ENCODE assay signal across 11 mouse cellular contexts in genomic region chr6:100156163-100156562, GRCm38 (mm10).
DNase-seq lines count a peak whose midpoint lies in the region; ATAC-seq and TF ChIP-seq lines count a peak whose summit lies in the region.
"Had no signal": no experiment of that assay in that cellular context is flagged by ENCODE, and none has a peak within 500 bp of the region (broad histone marks: within the 10 kb centered on the region; RNA-seq: fewer than 3 reads in every experiment).

No protein-coding gene starts in this region.

- no peaks in the 10 kb centered on the region for H3K9me3 ChIP-seq in lung, embryonic 14.5 days (ENCODE audit: low read depth, low read length)
- no peaks in the 10 kb centered on the region for H3K9me3 ChIP-seq in forebrain, embryonic 13.5 days (replicated peaks)
- no peaks in the 10 kb centered on the region for H3K9me3 ChIP-seq in midbrain, embryonic 14.5 days (ENCODE audit: control insufficient read depth, low read length)

- no peak overlapping the region for H3K4me3 ChIP-seq in lung, embryonic 14.5 days (ENCODE audit: low read depth, low read length)
- H3K4me3 ChIP-seq in forebrain, embryonic 13.5 days = no peak overlapping the region
- H3K4me3 ChIP-seq in midbrain, embryonic 14.5 days (replicated peaks; ENCODE audit: low read depth, low read length) = no peak overlapping the region
- H3K4me3 ChIP-seq: myocyte had no signal

- no peak for DNase-seq in lung, embryonic 14.5 days
- no peak for DNase-seq in lung, postnatal 25 days (ENCODE audit: low spot score)
- DNase-seq in R1 (ENCODE audit: low read depth, low spot score) = peak; percentile 38
- DNase-seq in midbrain, embryonic 14.5 days = no peak
- DNase-seq in T-cell, adult 2 months (ENCODE audit: low spot score) = no peak
- DNase-seq: cerebellum, adult 11 months; embryo, embryonic 11 days had no signal

- H3K4me2 ChIP-seq in lung, embryonic 14.5 days = peak overlapping the region; percentile 10; the same call in 1 of the 2 replicates
- no peak overlapping the region for H3K4me2 ChIP-seq in forebrain, embryonic 13.5 days
- no peak overlapping the region for H3K4me2 ChIP-seq in midbrain, embryonic 14.5 days (ENCODE audit: low read length)

- H3K36me3 ChIP-seq in lung, embryonic 14.5 days (ENCODE audit: insufficient read depth) = no peaks in the 10 kb centered on the region
- H3K36me3 ChIP-seq in forebrain, embryonic 13.5 days (ENCODE audit: poor library complexity, severe bottlenecking) = no peaks in the 10 kb centered on the region
- no peaks in the 10 kb centered on the region for H3K36me3 ChIP-seq in midbrain, embryonic 14.5 days (ENCODE audit: control insufficient read depth, insufficient read depth, low read length)

- H3K27ac ChIP-seq in lung, embryonic 14.5 days (ENCODE audit: low read depth) = peak overlapping the region; percentile 74; the same call in 1 of the 2 replicates
- H3K27ac ChIP-seq in forebrain, embryonic 13.5 days = no peak overlapping the region
- peak overlapping the region; percentile 14; the same call in 1 of the 2 replicates for H3K27ac ChIP-seq in midbrain, embryonic 14.5 days (replicated peaks; ENCODE audit: low read depth, low read length)
- H3K27ac ChIP-seq: heart, adult 2 months had no signal

- 78% methylated on average over 4 of the region's 4 CpGs for WGBS in lung, embryonic 14.5 days
- 67% methylated on average over 4 of the region's 4 CpGs for WGBS in forebrain, embryonic 13.5 days
- WGBS in midbrain, embryonic 14.5 days = 78% methylated on average over 4 of the region's 4 CpGs

- H3K27me3 ChIP-seq in lung, embryonic 14.5 days (ENCODE audit: insufficient read depth, low read length) = no peaks in the 10 kb centered on the region
- no peaks in the 10 kb centered on the region for H3K27me3 ChIP-seq in forebrain, embryonic 13.5 days
- 0 out of 2 replicates have a peak, but pooled peaks cover 2% of the 10 kb centered on the region for H3K27me3 ChIP-seq in midbrain, embryonic 14.5 days (ENCODE audit: control insufficient read depth, insufficient read depth, low read length)

- peaks cover 31% of the 10 kb centered on the region for H3K4me1 ChIP-seq in lung, embryonic 14.5 days (ENCODE audit: insufficient read depth)
- H3K4me1 ChIP-seq in forebrain, embryonic 13.5 days = peaks cover 30% of the 10 kb centered on the region
- H3K4me1 ChIP-seq in midbrain, embryonic 14.5 days (ENCODE audit: control insufficient read depth, insufficient read depth, low read length) = peaks cover 6% of the 10 kb centered on the region

- peak; percentile 10; the same call in 1 of the 2 replicates for ATAC-seq in lung, embryonic 14.5 days (ENCODE audit: insufficient read depth)
- ATAC-seq in forebrain, embryonic 13.5 days = no peak
- no peak for ATAC-seq in midbrain, embryonic 14.5 days (ENCODE audit: low FRiP score, low TSS enrichment)
- no peak for ATAC-seq in inflammation-experienced regulatory T-cells, adult 6 months

- TF ChIP-seq CTCF in lung, embryonic 14.5 days (IDR thresholded peaks at IDR 0.05; ENCODE audit: low read depth) = no peak

- no peak overlapping the region for H3K9ac ChIP-seq in lung, embryonic 14.5 days
- peak overlapping the region; percentile 1; the same call in 1 of the 2 replicates for H3K9ac ChIP-seq in forebrain, embryonic 13.5 days
- H3K9ac ChIP-seq in midbrain, embryonic 14.5 days (replicated peaks; ENCODE audit: low read length) = no peak overlapping the region
